Mouse (Mus musculus): ENCODE results near the gene Hhipl2.

- no peak for TF ChIP-seq EP300 (IDR thresholded peaks at IDR 0.05; ENCODE audit: low read depth)
- TF ChIP-seq CTCF (IDR thresholded peaks at IDR 0.05; ENCODE audit: low read depth): no peak
Observed at GRCm38 (mm10) chr1:183381816-183382215, 36.2 kb upstream of the Hhipl2 start.
